26 mouse cellular contexts compared by ENCODE assay signal in the genomic region with DNA sequence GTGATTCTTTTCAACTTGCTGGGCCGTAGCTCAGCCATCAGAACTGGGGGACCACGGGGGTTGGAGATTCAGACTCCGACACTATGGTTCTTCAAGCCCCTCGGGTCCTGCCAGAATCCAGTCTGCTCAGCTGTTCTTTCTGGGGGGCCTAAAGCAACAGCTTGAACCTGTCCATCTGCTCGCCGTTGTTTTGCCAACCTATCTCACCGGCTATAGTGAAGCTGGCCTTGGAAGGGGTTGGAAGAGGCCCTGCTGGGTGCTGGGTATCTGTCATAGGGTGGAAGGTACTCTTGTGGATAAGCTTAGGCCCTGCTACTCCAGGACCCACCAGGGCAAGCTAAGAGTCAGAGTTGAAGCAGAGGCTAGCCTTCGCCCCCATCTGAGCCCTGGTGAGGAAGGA. TPM values are rescaled to one million over a fixed set of nuclear protein-coding genes. Genes with fewer than 3 reads are reported as not detected.
A peak's percentile ranks its signal among the peaks of the same experiment; 100 is the strongest.
DNase-seq lines count a peak whose midpoint lies in the region; ATAC-seq and TF ChIP-seq lines count a peak whose summit lies in the region.
"Had no signal": no experiment of that assay in that cellular context is flagged by ENCODE, and none has a peak within 500 bp of the region (broad histone marks: within the 10 kb centered on the region; RNA-seq: fewer than 3 reads in every experiment).

No protein-coding gene starts in this region.

- no peak overlapping the region for H3K4me3 ChIP-seq in lung, embryonic 15.5 days
- no peak overlapping the region for H3K4me3 ChIP-seq in embryonic facial prominence, embryonic 13.5 days
- H3K4me3 ChIP-seq in limb, embryonic 14.5 days (replicated peaks; ENCODE audit: low read length): no peak overlapping the region
- no peak overlapping the region for H3K4me3 ChIP-seq in kidney, embryonic 15.5 days (replicated peaks)
- H3K4me3 ChIP-seq: forebrain, embryonic 13.5 days; heart, embryonic 13.5 days; hindbrain, embryonic 13.5 days had no signal

- H3K27ac ChIP-seq in lung, embryonic 15.5 days: peak overlapping the region; percentile 84
- H3K27ac ChIP-seq in embryonic facial prominence, embryonic 13.5 days: peak overlapping the region; percentile 61
- 0 out of 2 replicates have a peak overlapping the region, but pooled peaks have one; percentile 20 for H3K27ac ChIP-seq in limb, embryonic 14.5 days (replicated peaks; ENCODE audit: low read depth, low read length)
- H3K27ac ChIP-seq in kidney, embryonic 15.5 days: no peak overlapping the region
- H3K27ac ChIP-seq: forebrain, embryonic 13.5 days; heart, embryonic 13.5 days; hindbrain, embryonic 13.5 days; hindbrain, postnatal 0 days had no signal

- peaks cover 47% of the 10 kb centered on the region for H3K4me1 ChIP-seq in lung, embryonic 15.5 days
- H3K4me1 ChIP-seq in embryonic facial prominence, embryonic 13.5 days: peaks cover 61% of the 10 kb centered on the region
- peaks cover 30% of the 10 kb centered on the region for H3K4me1 ChIP-seq in limb, embryonic 14.5 days (ENCODE audit: control insufficient read depth, insufficient read depth, low read length)
- peaks cover 13% of the 10 kb centered on the region for H3K4me1 ChIP-seq in kidney, embryonic 15.5 days
- H3K4me1 ChIP-seq: forebrain, embryonic 13.5 days; hindbrain, embryonic 13.5 days had no signal

- DNase-seq in cerebellum, postnatal 10 days: peak; percentile 34 to 54
- DNase-seq in cerebellum, postnatal 4 days (ENCODE audit: low spot score in 2 of 2): no peak
- no peak for DNase-seq in lung, postnatal 14 days
- no peak for DNase-seq in limb, embryonic 14.5 days (ENCODE audit: low spot score)
- no peak for DNase-seq in gastrocnemius, postnatal 36 days
- DNase-seq: adrenal gland, adult 8-10 months; adrenal gland, postnatal 36 days; B cell, adult 2 months; cerebellum, adult 2 months; forebrain, postnatal 0 days; gastrocnemius, postnatal 14 days; heart, postnatal 4 days had no signal

- no peak overlapping the region for H3K9ac ChIP-seq in lung, embryonic 15.5 days
- no peak overlapping the region for H3K9ac ChIP-seq in embryonic facial prominence, embryonic 13.5 days
- H3K9ac ChIP-seq in limb, embryonic 14.5 days (ENCODE audit: low read depth, low read length, severe bottlenecking): no peak overlapping the region
- H3K9ac ChIP-seq in kidney, embryonic 15.5 days: no peak overlapping the region
- H3K9ac ChIP-seq: forebrain, embryonic 13.5 days; forebrain, postnatal 0 days; heart, embryonic 13.5 days; hindbrain, embryonic 13.5 days had no signal

- H3K4me2 ChIP-seq in lung, embryonic 15.5 days: no peak overlapping the region
- no peak overlapping the region for H3K4me2 ChIP-seq in embryonic facial prominence, embryonic 13.5 days
- no peak overlapping the region for H3K4me2 ChIP-seq in limb, embryonic 14.5 days (replicated peaks; ENCODE audit: low read depth, low read length, severe bottlenecking)
- H3K4me2 ChIP-seq in kidney, embryonic 15.5 days: no peak overlapping the region
- H3K4me2 ChIP-seq: forebrain, embryonic 13.5 days; heart, embryonic 13.5 days; hindbrain, embryonic 13.5 days had no signal

- intact Hi-C loops in gastrocnemius, postnatal 36 days (cut with DNase I): no loop called here

- H3K27me3 ChIP-seq in lung, embryonic 15.5 days: no peaks in the 10 kb centered on the region
- 0 out of 2 replicates have a peak, but pooled peaks cover 4% of the 10 kb centered on the region for H3K27me3 ChIP-seq in embryonic facial prominence, embryonic 13.5 days
- no peaks in the 10 kb centered on the region for H3K27me3 ChIP-seq in limb, embryonic 14.5 days (ENCODE audit: control insufficient read depth, insufficient read depth, low read length)
- peaks cover 3% of the 10 kb centered on the region; the same call in 1 of the 2 replicates for H3K27me3 ChIP-seq in kidney, embryonic 15.5 days
- H3K27me3 ChIP-seq: forebrain, embryonic 13.5 days; heart, embryonic 13.5 days had no signal

- no peak for TF ChIP-seq POLR2A in limb, embryonic 14.5 days (IDR thresholded peaks at IDR 0.05; ENCODE audit: borderline replicate concordance, extremely low read depth, insufficient read depth, insufficient read length)

- H3K36me3 ChIP-seq in lung, embryonic 15.5 days: no peaks in the 10 kb centered on the region
- H3K36me3 ChIP-seq in embryonic facial prominence, embryonic 13.5 days: no peaks in the 10 kb centered on the region
- H3K36me3 ChIP-seq in limb, embryonic 14.5 days (ENCODE audit: control insufficient read depth, insufficient read depth, low read length): no peaks in the 10 kb centered on the region
- H3K36me3 ChIP-seq in kidney, embryonic 15.5 days: no peaks in the 10 kb centered on the region
- H3K36me3 ChIP-seq: G1E; hindbrain, embryonic 13.5 days had no signal

- ATAC-seq in lung, embryonic 15.5 days (ENCODE audit: borderline replicate concordance, extremely low read depth, low FRiP score, low TSS enrichment): no peak
- no peak for ATAC-seq in embryonic facial prominence, embryonic 13.5 days (ENCODE audit: insufficient number of reproducible peaks, insufficient read depth, low FRiP score, low TSS enrichment, low read depth)
- no peak for ATAC-seq in limb, embryonic 14.5 days (ENCODE audit: low FRiP score, low read depth)
- no peak for ATAC-seq in kidney, embryonic 15.5 days (replicated peaks; ENCODE audit: low FRiP score)
- ATAC-seq: CD4-positive, CD25-positive, alpha-beta regulatory T cell, adult 4 months; forebrain, embryonic 13.5 days; forebrain, postnatal 0 days; hindbrain, postnatal 0 days had no signal

- 68% methylated on average over 8 of the region's 8 CpGs for WGBS in lung, embryonic 15.5 days
- 65% methylated on average over 8 of the region's 8 CpGs for WGBS in embryonic facial prominence, embryonic 13.5 days
- 84% methylated on average over 8 of the region's 8 CpGs for WGBS in limb, embryonic 14.5 days
- WGBS in kidney, embryonic 15.5 days: 85% methylated on average over 8 of the region's 8 CpGs

- no peaks in the 10 kb centered on the region for H3K9me3 ChIP-seq in lung, embryonic 15.5 days
- no peaks in the 10 kb centered on the region for H3K9me3 ChIP-seq in embryonic facial prominence, embryonic 13.5 days
- H3K9me3 ChIP-seq in limb, embryonic 14.5 days (ENCODE audit: control insufficient read depth, low read length): no peaks in the 10 kb centered on the region
- H3K9me3 ChIP-seq in kidney, embryonic 15.5 days (replicated peaks): no peaks in the 10 kb centered on the region
- H3K9me3 ChIP-seq: forebrain, embryonic 13.5 days; G1E; heart, embryonic 13.5 days; hindbrain, embryonic 13.5 days had no signal

RNA-seq across cellular contexts. Expression of a gene that starts 13.9 kb away (rescaled TPM):
- polyA plus RNA-seq in lung, embryonic 15.5 days (2015; fragmentation: Nextera tagmentation; extraction: Ambion mirVana): 78.8 and 79.7 TPM in 2 replicates
- polyA plus RNA-seq in embryonic facial prominence, embryonic 13.5 days (2015; fragmentation: Nextera tagmentation; extraction: Ambion mirVana): 138 and 165 TPM in 2 replicates
- 149 and 203 TPM in 2 replicates for polyA plus RNA-seq in limb, embryonic 14.5 days (2012; rRNA removed)
- 96.9 and 99.1 TPM in 2 replicates for polyA plus RNA-seq in limb, embryonic 14.5 days (2014; fragmentation: Nextera tagmentation; extraction: Ambion mirVana)
- 1 to 10 TPM in 1 of 2 experiments, under 1 TPM in 1; 0.74 to 1.1 TPM for total RNA-seq in gastrocnemius, postnatal 36 days (2021)
- 67.1 and 70.1 TPM in 2 replicates for polyA plus RNA-seq in kidney, embryonic 15.5 days (2015; fragmentation: Nextera tagmentation; extraction: Ambion mirVana)
- total RNA-seq: G1E had no signal
- polyA plus RNA-seq: CD4-positive, CD25-positive, alpha-beta regulatory T cell, adult 4 months had no signal

RNA-seq across cellular contexts. Expression of a gene that starts 19.2 kb away (rescaled TPM):
- polyA plus RNA-seq in lung, embryonic 15.5 days (2015; fragmentation: Nextera tagmentation; extraction: Ambion mirVana): 19.8 and 68.6 TPM in 2 replicates
- 1.6 and 12.3 TPM in 2 replicates for polyA plus RNA-seq in embryonic facial prominence, embryonic 13.5 days (2015; fragmentation: Nextera tagmentation; extraction: Ambion mirVana)
- 18.9 and 26.1 TPM in 2 replicates for polyA plus RNA-seq in limb, embryonic 14.5 days (2012; rRNA removed)
- 16.4 and 28.1 TPM in 2 replicates for polyA plus RNA-seq in limb, embryonic 14.5 days (2014; fragmentation: Nextera tagmentation; extraction: Ambion mirVana)
- 1,000 to 10,000 TPM in 1 of 2 experiments, 100 to 1,000 TPM in 1; 290 to 1,186 TPM for total RNA-seq in gastrocnemius, postnatal 36 days (2021)
- 1.8 and 3.9 TPM in 2 replicates for polyA plus RNA-seq in kidney, embryonic 15.5 days (2015; fragmentation: Nextera tagmentation; extraction: Ambion mirVana)
- total RNA-seq: G1E; granulocyte monocyte progenitor cell, adult 5-6 weeks; hindbrain, postnatal 0 days had no signal
- polyA plus RNA-seq: CD4-positive, CD25-positive, alpha-beta regulatory T cell, adult 4 months; G1E had no signal

RNA-seq across cellular contexts. Expression of a gene that starts 37.1 kb away (rescaled TPM):
- polyA plus RNA-seq in lung, embryonic 15.5 days (2015; fragmentation: Nextera tagmentation; extraction: Ambion mirVana): not detected in 2 replicates
- polyA plus RNA-seq in embryonic facial prominence, embryonic 13.5 days (2015; fragmentation: Nextera tagmentation; extraction: Ambion mirVana): not detected in 2 replicates
- 0.04 TPM in 1 of 2 replicates, not detected in the other for polyA plus RNA-seq in limb, embryonic 14.5 days (2012; rRNA removed)
- not detected in 2 replicates for polyA plus RNA-seq in limb, embryonic 14.5 days (2014; fragmentation: Nextera tagmentation; extraction: Ambion mirVana)
- total RNA-seq in gastrocnemius, postnatal 36 days (2021): not detected
- polyA plus RNA-seq in kidney, embryonic 15.5 days (2015; fragmentation: Nextera tagmentation; extraction: Ambion mirVana): not detected in 2 replicates
- total RNA-seq: adrenal gland, adult 8-10 months; adrenal gland, postnatal 36 days; forebrain, postnatal 0 days; gastrocnemius, adult 18-20 months; gastrocnemius, postnatal 14 days; granulocyte monocyte progenitor cell, adult 5-6 weeks; heart, adult 8-10 months; heart, postnatal 4 days; hindbrain, postnatal 0 days had no signal
- polyA plus RNA-seq: CD4-positive, CD25-positive, alpha-beta regulatory T cell, adult 4 months; cerebellum, adult 2 months; cortical plate, adult 2 months; forebrain, embryonic 13.5 days; forebrain, postnatal 0 days; heart, embryonic 13.5 days; heart, postnatal 0 days; hindbrain, embryonic 13.5 days; hindbrain, postnatal 0 days had no signal

RNA-seq across cellular contexts. Expression of a gene that starts 52.9 kb away (rescaled TPM):
- not detected in 2 replicates for polyA plus RNA-seq in lung, embryonic 15.5 days (2015; fragmentation: Nextera tagmentation; extraction: Ambion mirVana)
- polyA plus RNA-seq in embryonic facial prominence, embryonic 13.5 days (2015; fragmentation: Nextera tagmentation; extraction: Ambion mirVana): not detected in 2 replicates
- not detected in 2 replicates for polyA plus RNA-seq in limb, embryonic 14.5 days (2012; rRNA removed)
- polyA plus RNA-seq in limb, embryonic 14.5 days (2014; fragmentation: Nextera tagmentation; extraction: Ambion mirVana): not detected in 2 replicates
- total RNA-seq in gastrocnemius, postnatal 36 days (2021): not detected
- polyA plus RNA-seq in kidney, embryonic 15.5 days (2015; fragmentation: Nextera tagmentation; extraction: Ambion mirVana): not detected in 2 replicates
- total RNA-seq: adrenal gland, adult 8-10 months; adrenal gland, postnatal 36 days; forebrain, postnatal 0 days; gastrocnemius, adult 18-20 months; gastrocnemius, postnatal 14 days; granulocyte monocyte progenitor cell, adult 5-6 weeks; heart, adult 8-10 months; heart, postnatal 4 days had no signal
- polyA plus RNA-seq: CD4-positive, CD25-positive, alpha-beta regulatory T cell, adult 4 months; cerebellum, adult 2 months; cortical plate, adult 2 months; forebrain, embryonic 13.5 days; forebrain, postnatal 0 days; G1E; heart, embryonic 13.5 days; heart, postnatal 0 days; hindbrain, embryonic 13.5 days; hindbrain, postnatal 0 days had no signal

Comparison
In these comparisons a context has a peak if more than half of its experiments do, and no peak if none do; other contexts are left out.
1. DNase-seq: peak in cerebellum, postnatal 10 days (2 of 2); none in cerebellum, postnatal 4 days (0 of 2), lung, postnatal 14 days (single experiment), limb, embryonic 14.5 days (single experiment) and gastrocnemius, postnatal 36 days (0 of 2).